Mouse (Mus musculus): Measurements from ENCODE around the gene Sema4b. TPM values are rescaled to one million over a fixed set of nuclear protein-coding genes. Genes with fewer than 3 reads are reported as not detected.
A peak's percentile ranks its signal among the peaks of the same experiment; 100 is the strongest.

Sema4b gene
- polyA plus RNA-seq, 1 experiment = 5.6 TPM

- H3K4me3 ChIP-seq (ENCODE audit: control insufficient read depth, low read depth, low read length) = no peak overlapping the region
- H3K27me3 ChIP-seq (ENCODE audit: control insufficient read depth, insufficient read depth, low read length) = no peaks in the 10 kb centered on the region
- H3K4me1 ChIP-seq (ENCODE audit: control insufficient read depth, insufficient read depth, low read length) = no peaks in the 10 kb centered on the region
- TF ChIP-seq CTCF (IDR thresholded peaks at IDR 0.05; ENCODE audit: control insufficient read depth, insufficient read depth, insufficient replicate concordance, low read depth, low read length) (no peak), POLR2A (IDR thresholded peaks at IDR 0.05; ENCODE audit: control insufficient read depth, low read depth, low read length) (no peak)
- H3K36me3 ChIP-seq (ENCODE audit: control insufficient read depth, insufficient read depth, low read length) = no peaks in the 10 kb centered on the region; the same call in 1 of the 2 replicates
- H3K27ac ChIP-seq (ENCODE audit: control insufficient read depth, insufficient read depth, low read depth, low read length) = no peak overlapping the region
Measured at GRCm38 (mm10) chr7:80252437-80252836, 65.8 kb downstream of the Sema4b start.

DNA sequence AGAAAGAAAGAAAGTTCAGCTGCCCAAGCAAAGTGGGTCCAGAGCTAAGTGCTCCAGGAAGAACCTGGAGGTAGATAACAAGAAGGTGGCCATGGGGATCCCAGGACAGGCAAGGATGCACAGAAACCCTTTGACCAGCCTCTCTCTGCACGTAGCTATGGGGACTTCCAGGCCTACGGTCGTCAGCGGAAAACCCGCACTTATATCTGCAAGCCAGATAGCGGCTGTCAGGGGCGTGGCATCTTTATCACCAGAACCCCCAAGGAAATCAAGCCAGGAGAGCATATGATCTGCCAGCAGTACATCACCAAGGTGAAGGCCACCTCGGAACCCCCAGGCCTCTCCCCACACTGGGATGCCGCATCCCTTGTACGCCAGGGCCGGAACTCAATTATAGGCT lies 66.2 kb downstream of the Sema4b start:
- Histone ChIP-seq H3K4me1 (ENCODE audit: control insufficient read depth, insufficient read depth, low read length) (no peaks in the 10 kb centered on the region), H3K4me3 (ENCODE audit: control insufficient read depth, low read depth, low read length) (no peak overlapping the region), H3K36me3 (ENCODE audit: control insufficient read depth, insufficient read depth, low read length) (no peaks in the 10 kb centered on the region; the same call in 1 of the 2 replicates), H3K27ac (ENCODE audit: control insufficient read depth, insufficient read depth, low read depth, low read length) (no peak overlapping the region), H3K27me3 (ENCODE audit: control insufficient read depth, insufficient read depth, low read length) (no peaks in the 10 kb centered on the region)
- TF ChIP-seq POLR2A (IDR thresholded peaks at IDR 0.05; ENCODE audit: control insufficient read depth, low read depth, low read length) (no peak), CTCF (IDR thresholded peaks at IDR 0.05; ENCODE audit: control insufficient read depth, insufficient read depth, insufficient replicate concordance, low read depth, low read length) (no peak)

DNA sequence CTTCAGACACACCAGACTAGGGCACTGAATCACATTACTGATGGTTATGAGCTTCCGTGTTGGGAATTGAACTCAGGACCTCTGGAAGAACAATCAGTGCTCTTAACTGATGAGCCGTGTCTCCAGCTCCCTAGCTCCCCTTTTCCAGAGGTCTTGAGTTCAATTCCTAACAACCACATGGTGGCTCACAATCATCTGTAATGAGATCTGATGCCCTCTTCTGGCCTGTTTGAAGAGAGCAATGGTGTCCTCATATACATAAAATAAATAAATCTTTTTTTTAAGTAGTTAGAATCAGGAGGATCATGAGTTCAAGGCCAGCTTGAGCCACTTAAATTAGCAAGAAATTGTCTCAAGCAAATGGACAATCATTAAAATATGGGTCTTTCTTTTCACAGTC lies 69.3 kb downstream of the Sema4b start:
- TF ChIP-seq POLR2A (IDR thresholded peaks at IDR 0.05; ENCODE audit: control insufficient read depth, low read depth, low read length) (no peak), CTCF (IDR thresholded peaks at IDR 0.05; ENCODE audit: control insufficient read depth, insufficient read depth, insufficient replicate concordance, low read depth, low read length) (no peak)

GRCm38 (mm10) chr7:80257706-80258105 lies 71.1 kb downstream of the Sema4b start:
- Histone ChIP-seq H3K36me3 (ENCODE audit: control insufficient read depth, insufficient read depth, low read length) (no peaks in the 10 kb centered on the region), H3K27me3 (ENCODE audit: control insufficient read depth, insufficient read depth, low read length) (no peaks in the 10 kb centered on the region), H3K4me1 (ENCODE audit: control insufficient read depth, insufficient read depth, low read length) (peaks cover 11% of the 10 kb centered on the region), H3K27ac (ENCODE audit: control insufficient read depth, insufficient read depth, low read depth, low read length) (no peak overlapping the region), H3K4me3 (ENCODE audit: control insufficient read depth, low read depth, low read length) (no peak overlapping the region)
- TF ChIP-seq POLR2A (IDR thresholded peaks at IDR 0.05; ENCODE audit: control insufficient read depth, low read depth, low read length) (no peak), CTCF (IDR thresholded peaks at IDR 0.05; ENCODE audit: control insufficient read depth, insufficient read depth, insufficient replicate concordance, low read depth, low read length) (no peak)

More for the DNA sequence above, 69.3 kb downstream of the Sema4b start:
- Histone ChIP-seq H3K27me3 (ENCODE audit: control insufficient read depth, insufficient read depth, low read length) (no peaks in the 10 kb centered on the region), H3K4me3 (ENCODE audit: control insufficient read depth, low read depth, low read length) (no peak overlapping the region), H3K36me3 (ENCODE audit: control insufficient read depth, insufficient read depth, low read length) (no peaks in the 10 kb centered on the region), H3K4me1 (ENCODE audit: control insufficient read depth, insufficient read depth, low read length) (peaks cover 7% of the 10 kb centered on the region), H3K27ac (ENCODE audit: control insufficient read depth, insufficient read depth, low read depth, low read length) (no peak overlapping the region)

- H3K4me1 ChIP-seq (ENCODE audit: control insufficient read depth, insufficient read depth, low read length) = peaks cover 11% of the 10 kb centered on the region
Measured at GRCm38 (mm10) chr7:80260625-80261371, 74.2 kb downstream of the Sema4b start, which contains the start of gene Ngrn. Gene Ngrn, plus strand, starts transcription at chr7:80261215.

DNA sequence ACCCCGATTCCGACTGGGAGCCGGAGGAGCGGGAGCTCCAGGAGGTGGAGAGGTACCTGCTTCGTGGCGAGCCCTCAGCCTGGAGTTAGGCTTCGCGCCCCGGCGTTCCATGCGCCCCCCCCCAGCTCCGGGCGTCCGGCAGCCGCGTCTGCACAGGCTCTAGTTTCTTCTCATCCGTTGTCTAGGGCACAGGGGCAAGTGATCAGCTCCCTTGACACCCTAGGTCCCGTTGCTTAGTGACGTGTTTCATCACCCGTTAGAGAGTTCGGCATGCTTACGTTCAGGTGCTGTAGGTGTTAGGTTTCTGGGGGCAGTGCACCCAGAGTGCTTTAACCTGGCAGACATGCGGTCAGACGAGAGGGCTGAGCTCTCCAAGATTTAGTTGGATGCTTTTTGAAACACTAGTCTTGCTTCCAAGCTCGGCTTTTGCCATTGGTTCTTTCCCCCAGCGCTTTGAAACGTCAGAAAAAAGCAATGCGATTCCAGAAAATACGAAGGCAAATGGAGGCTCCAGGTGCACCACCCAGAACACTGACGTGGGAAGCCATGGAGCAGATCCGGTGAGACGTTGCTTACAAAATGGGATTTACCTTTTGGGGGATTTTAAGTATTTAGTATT lies 74.8 kb downstream of the Sema4b start:
- H3K27ac ChIP-seq (ENCODE audit: control insufficient read depth, insufficient read depth, low read depth, low read length) = peak overlapping the region; percentile 89
- peaks cover 11% of the 10 kb centered on the region for H3K4me1 ChIP-seq (ENCODE audit: control insufficient read depth, insufficient read depth, low read length)
- peaks cover 2% of the 10 kb centered on the region; the same call in 1 of the 2 replicates for H3K36me3 ChIP-seq (ENCODE audit: control insufficient read depth, insufficient read depth, low read length)

More at GRCm38 (mm10) chr7:80260625-80261371, 74.2 kb downstream of the Sema4b start, which contains the start of gene Ngrn:
- no peaks in the 10 kb centered on the region for H3K27me3 ChIP-seq (ENCODE audit: control insufficient read depth, insufficient read depth, low read length)
- H3K36me3 ChIP-seq (ENCODE audit: control insufficient read depth, insufficient read depth, low read length) = peaks cover 2% of the 10 kb centered on the region; the same call in 1 of the 2 replicates
- TF ChIP-seq CTCF (IDR thresholded peaks at IDR 0.05; ENCODE audit: control insufficient read depth, insufficient read depth, insufficient replicate concordance, low read depth, low read length) = no peak; the same call in 1 of the 2 replicates
- TF ChIP-seq POLR2A (IDR thresholded peaks at IDR 0.05; ENCODE audit: control insufficient read depth, low read depth, low read length) = peak; percentile 94
- peak within 1 kb of the TSS; percentile 97 for H3K4me3 ChIP-seq (ENCODE audit: control insufficient read depth, low read depth, low read length)
- peak within 1 kb of the TSS; percentile 89 for H3K27ac ChIP-seq (ENCODE audit: control insufficient read depth, insufficient read depth, low read depth, low read length)

GRCm38 (mm10) chr7:80264606-80265005 lies 78.0 kb downstream of the Sema4b start:
- Histone ChIP-seq H3K27ac (ENCODE audit: control insufficient read depth, insufficient read depth, low read depth, low read length) (no peak overlapping the region), H3K36me3 (ENCODE audit: control insufficient read depth, insufficient read depth, low read length) (peaks cover 2% of the 10 kb centered on the region; the same call in 1 of the 2 replicates), H3K4me1 (ENCODE audit: control insufficient read depth, insufficient read depth, low read length) (peaks cover 13% of the 10 kb centered on the region), H3K27me3 (ENCODE audit: control insufficient read depth, insufficient read depth, low read length) (no peaks in the 10 kb centered on the region), H3K4me3 (ENCODE audit: control insufficient read depth, low read depth, low read length) (no peak overlapping the region)
- TF ChIP-seq CTCF (IDR thresholded peaks at IDR 0.05; ENCODE audit: control insufficient read depth, insufficient read depth, insufficient replicate concordance, low read depth, low read length) = no peak
- TF ChIP-seq POLR2A (IDR thresholded peaks at IDR 0.05; ENCODE audit: control insufficient read depth, low read depth, low read length) = no peak

More for the DNA sequence above, 74.8 kb downstream of the Sema4b start:
- TF ChIP-seq CTCF (IDR thresholded peaks at IDR 0.05; ENCODE audit: control insufficient read depth, insufficient read depth, insufficient replicate concordance, low read depth, low read length) (no peak), POLR2A (IDR thresholded peaks at IDR 0.05; ENCODE audit: control insufficient read depth, low read depth, low read length) (no peak)
- Histone ChIP-seq H3K27me3 (ENCODE audit: control insufficient read depth, insufficient read depth, low read length) (no peaks in the 10 kb centered on the region), H3K4me3 (ENCODE audit: control insufficient read depth, low read depth, low read length) (peak overlapping the region; percentile 97)

Data from testis, adult 2 months (tissue).